Mouse (Mus musculus) myocyte (in vitro differentiated cells): ENCODE results near the gene Nnmt. TPM values are rescaled to one million over a fixed set of nuclear protein-coding genes. Genes with fewer than 3 reads are reported as not detected.

ENCODE experiments used
- H3K27me3 ChIP-seq: one replicate; pipeline ENCODE4 v1.6.1; 2011; ENCODE audit not compliant: control insufficient read depth, insufficient read depth, insufficient read length
- H3K36me3 ChIP-seq: one replicate; pipeline ENCODE4 v1.6.1; 2011; ENCODE audit not compliant: control insufficient read depth, insufficient read depth
- H3K4me2 ChIP-seq: one replicate; pipeline ENCODE4 v1.6.1; 2011; ENCODE audit warnings: low read depth, control low read depth
- H3K4me3 ChIP-seq: one replicate; pipeline ENCODE4 v1.5.1; 2011; ENCODE audit warnings: mild to moderate bottlenecking, control low read depth, moderate library complexity
- H3K79me2 ChIP-seq: one replicate; pipeline ENCODE4 v1.6.1; 2011; ENCODE audit not compliant: control insufficient read depth, insufficient read depth
- H3ac ChIP-seq: one replicate; pipeline ENCODE4 v1.6.1; 2011; ENCODE audit not compliant: control insufficient read depth, insufficient read length
- CEBPB ChIP-seq: IDR thresholded peaks from 2 replicates; pipeline ENCODE4 v1.6.1; 2011; ENCODE audit warnings: mild to moderate bottlenecking, moderate library complexity; ENCODE audit not compliant: poor library complexity, insufficient read depth, severe bottlenecking
- E2F4 ChIP-seq: IDR thresholded peaks from one replicate; pipeline ENCODE4 v1.6.1; 2011; ENCODE audit warnings: mild to moderate bottlenecking, control low read depth, moderate library complexity; ENCODE audit not compliant: insufficient read depth
- MAX ChIP-seq: IDR thresholded peaks from one replicate; pipeline ENCODE4 v1.6.1; 2011; ENCODE audit warnings: low read depth, mild to moderate bottlenecking, control low read depth
- MYOD1 ChIP-seq, 3 experiments: IDR thresholded peaks; one replicate each; pipeline ENCODE4 v1.6.1; 2011; ENCODE audit warnings: control low read depth in 2 of 3, low read depth in 2 of 3, mild to moderate bottlenecking in 2 of 3, moderate library complexity in 1 of 3; ENCODE audit not compliant: insufficient read length in 2 of 3, control insufficient read depth in 1 of 3
- MYOG ChIP-seq, 3 experiments: IDR thresholded peaks; one replicate each; pipeline ENCODE4 v1.6.1; 2011; ENCODE audit warnings: control low read depth in 2 of 3, low read depth in 2 of 3, mild to moderate bottlenecking in 2 of 3; ENCODE audit not compliant: insufficient read length in 2 of 3, control insufficient read depth in 1 of 3, insufficient read depth in 1 of 3
- POLR2A ChIP-seq: IDR thresholded peaks from one replicate; pipeline ENCODE4 v1.6.1; 2011; ENCODE audit warnings: low read depth, mild to moderate bottlenecking, control low read depth, moderate library complexity; ENCODE audit not compliant: insufficient read length
- POLR2AphosphoS2 ChIP-seq: IDR thresholded peaks from one replicate; pipeline ENCODE4 v1.6.1; 2011; ENCODE audit warnings: low read depth, control low read depth; ENCODE audit not compliant: insufficient read length
- REST ChIP-seq: IDR thresholded peaks from one replicate; pipeline ENCODE4 v1.6.1; 2011; ENCODE audit warnings: mild to moderate bottlenecking, control low read depth, moderate library complexity; ENCODE audit not compliant: insufficient read depth, insufficient read length
- SRF ChIP-seq: IDR thresholded peaks from one replicate; pipeline ENCODE4 v1.6.1; 2011; ENCODE audit warnings: low read depth; ENCODE audit not compliant: control insufficient read depth, insufficient read length
- TCF12 ChIP-seq: IDR thresholded peaks from one replicate; pipeline ENCODE4 v1.6.1; 2011; ENCODE audit warnings: mild to moderate bottlenecking, control low read depth; ENCODE audit not compliant: poor library complexity, insufficient read depth, severe bottlenecking
- TCF3 ChIP-seq: IDR thresholded peaks from one replicate; pipeline ENCODE4 v1.6.1; 2011; ENCODE audit warnings: low read depth, control low read depth; ENCODE audit not compliant: insufficient read length
- USF1 ChIP-seq: IDR thresholded peaks from one replicate; pipeline ENCODE4 v1.6.1; 2011; ENCODE audit warnings: low read depth, mild to moderate bottlenecking, control low read depth, moderate library complexity
- polyA plus RNA-seq: library from polyadenylated mRNA; unstranded; fragments of >200 nt; fragmentation: generic; extraction: Trizol; gene quantifications from one replicate; pipeline ENCODE4 v1.2.1, GENCODE M21; 2012; ENCODE audit warnings: missing spikeins

Nnmt gene
- polyA plus RNA-seq, 1 experiment: 4.3 TPM

- peaks cover 17% of the 10 kb centered on the region for H3K27me3 ChIP-seq
- TF ChIP-seq E2F4 (no peak), TCF3 (no peak), POLR2AphosphoS2 (no peak), SRF (no peak), POLR2A (no peak), USF1 (no peak), MYOG (IDR thresholded peaks at IDR 0.05; ENCODE audit: control insufficient read depth in 1 of 3, insufficient read depth in 1 of 3, insufficient read length in 2 of 3, low read depth in 2 of 3) (no peak), CEBPB (no peak), MYOD1 (IDR thresholded peaks at IDR 0.05; ENCODE audit: control insufficient read depth in 1 of 3, insufficient read length in 2 of 3, low read depth in 2 of 3) (no peak), TCF12 (no peak), MAX (no peak), REST (no peak)
- no peaks in the 10 kb centered on the region for H3K79me2 ChIP-seq
- no peaks in the 10 kb centered on the region for H3K36me3 ChIP-seq
- no peak overlapping the region for H3K4me3 ChIP-seq
- no peak overlapping the region for H3K4me2 ChIP-seq
- H3ac ChIP-seq: no peak overlapping the region
Measured at GRCm38 (mm10) chr9:48644376-48644775, 39.4 kb upstream of the Nnmt start.

GRCm38 (mm10) chr9:48641636-48642035 lies 36.7 kb upstream of the Nnmt start:
- no peak for TF ChIP-seq CEBPB
- TF ChIP-seq MAX: no peak
- Histone ChIP-seq H3K4me3 (no peak overlapping the region), H3ac (no peak overlapping the region), H3K4me2 (no peak overlapping the region), H3K27me3 (no peaks in the 10 kb centered on the region), H3K79me2 (no peaks in the 10 kb centered on the region), H3K36me3 (no peaks in the 10 kb centered on the region)

- Histone ChIP-seq H3K4me3 (no peak overlapping the region), H3K79me2 (no peaks in the 10 kb centered on the region), H3K36me3 (no peaks in the 10 kb centered on the region), H3ac (no peak overlapping the region), H3K27me3 (no peaks in the 10 kb centered on the region), H3K4me2 (no peak overlapping the region)
- TF ChIP-seq MYOD1 (IDR thresholded peaks at IDR 0.05; ENCODE audit: control insufficient read depth in 1 of 3, insufficient read length in 2 of 3, low read depth in 2 of 3) (no peak), TCF12 (no peak), E2F4 (no peak), SRF (no peak), POLR2A (no peak), TCF3 (no peak), CEBPB (no peak)
Measured at GRCm38 (mm10) chr9:48640881-48641280, 35.9 kb upstream of the Nnmt start.

GRCm38 (mm10) chr9:48638176-48638803 lies 33.3 kb upstream of the Nnmt start:
- TF ChIP-seq POLR2A: no peak
- no peak for TF ChIP-seq REST
- TF ChIP-seq TCF3: no peak
- TF ChIP-seq TCF12: no peak
- no peak for TF ChIP-seq CEBPB
- TF ChIP-seq USF1: no peak
- no peak for TF ChIP-seq MAX
- TF ChIP-seq POLR2AphosphoS2: no peak
- no peak for TF ChIP-seq E2F4
- no peak for TF ChIP-seq MYOG (IDR thresholded peaks at IDR 0.05; ENCODE audit: control insufficient read depth in 1 of 3, insufficient read depth in 1 of 3, insufficient read length in 2 of 3, low read depth in 2 of 3)
- no peak for TF ChIP-seq MYOD1 (IDR thresholded peaks at IDR 0.05; ENCODE audit: control insufficient read depth in 1 of 3, insufficient read length in 2 of 3, low read depth in 2 of 3)
- TF ChIP-seq SRF: no peak
- Histone ChIP-seq H3K36me3 (no peaks in the 10 kb centered on the region), H3ac (no peak overlapping the region), H3K79me2 (no peaks in the 10 kb centered on the region), H3K27me3 (no peaks in the 10 kb centered on the region), H3K4me2 (no peak overlapping the region), H3K4me3 (no peak overlapping the region)

- Histone ChIP-seq H3K79me2 (no peaks in the 10 kb centered on the region), H3K4me3 (no peak overlapping the region), H3K27me3 (no peaks in the 10 kb centered on the region), H3K36me3 (no peaks in the 10 kb centered on the region), H3K4me2 (no peak overlapping the region), H3ac (no peak overlapping the region)
- TF ChIP-seq SRF (no peak), MYOG (IDR thresholded peaks at IDR 0.05; ENCODE audit: control insufficient read depth in 1 of 3, insufficient read depth in 1 of 3, insufficient read length in 2 of 3, low read depth in 2 of 3) (no peak), USF1 (no peak), MAX (no peak), MYOD1 (IDR thresholded peaks at IDR 0.05; ENCODE audit: control insufficient read depth in 1 of 3, insufficient read length in 2 of 3, low read depth in 2 of 3) (no peak), TCF12 (no peak), CEBPB (no peak), REST (no peak), POLR2AphosphoS2 (no peak), E2F4 (no peak), POLR2A (no peak), TCF3 (no peak)
Measured at GRCm38 (mm10) chr9:48637161-48637560, 32.2 kb upstream of the Nnmt start.
